Comparison of ENCODE assay signal across 12 mouse cellular contexts in genomic region chr12:13575605-13576600, GRCm38 (mm10).
DNase-seq lines count a peak whose midpoint lies in the region; TF ChIP-seq lines count a peak whose summit lies in the region.
"Had no signal": no experiment of that assay in that cellular context is flagged by ENCODE, and none has a peak within 500 bp of the region (broad histone marks: within the 10 kb centered on the region; RNA-seq: fewer than 3 reads in every experiment).

No protein-coding gene starts in this region.

- no peak for TF ChIP-seq CTCF in embryonic fibroblast, embryonic 13.5 days (IDR thresholded peaks at IDR 0.05; ENCODE audit: borderline replicate concordance, insufficient read depth, low read length)

- H3K9me3 ChIP-seq in heart, embryonic 10.5 days = no peaks in the 10 kb centered on the region
- H3K9me3 ChIP-seq: lung, embryonic 15.5 days had no signal

- H3K27ac ChIP-seq in heart, embryonic 10.5 days = peak overlapping the region; percentile 56; the same call in 1 of the 2 replicates
- peak overlapping the region; percentile 21; the same call in 1 of the 2 replicates for H3K27ac ChIP-seq in embryonic fibroblast, embryonic 13.5 days (ENCODE audit: insufficient read depth, low read length)
- H3K27ac ChIP-seq: lung, embryonic 15.5 days had no signal

- H3K4me3 ChIP-seq in heart, embryonic 10.5 days = no peak overlapping the region
- no peak overlapping the region for H3K4me3 ChIP-seq in embryonic fibroblast, embryonic 13.5 days (ENCODE audit: insufficient read depth, low read length)
- H3K4me3 ChIP-seq: lung, embryonic 15.5 days; myocyte had no signal

- WGBS in heart, embryonic 10.5 days = 82% methylated on average over 5 of the region's 5 CpGs

- H3K4me1 ChIP-seq in heart, embryonic 10.5 days = peaks cover 8% of the 10 kb centered on the region
- H3K4me1 ChIP-seq in embryonic fibroblast, embryonic 13.5 days (ENCODE audit: control insufficient read depth, insufficient read depth, low read length) = peaks cover 8% of the 10 kb centered on the region; the same call in 1 of the 2 replicates
- H3K4me1 ChIP-seq: lung, embryonic 15.5 days had no signal

- no peak for TF ChIP-seq POLR2A in embryonic fibroblast, embryonic 13.5 days (IDR thresholded peaks at IDR 0.05; ENCODE audit: low read depth, low read length)

- no peaks in the 10 kb centered on the region for H3K27me3 ChIP-seq in heart, embryonic 10.5 days (ENCODE audit: insufficient read depth, poor library complexity, severe bottlenecking)
- H3K27me3 ChIP-seq: lung, embryonic 15.5 days had no signal

- no peaks in the 10 kb centered on the region for H3K36me3 ChIP-seq in heart, embryonic 10.5 days
- H3K36me3 ChIP-seq: lung, embryonic 15.5 days had no signal

- DNase-seq in heart, embryonic 10.5 days (ENCODE audit: low spot score) = peak; percentile 74
- DNase-seq in heart, postnatal 14 days = no peak
- peak; percentile 37 for DNase-seq in right cerebral cortex, adult 2 months (ENCODE audit: low spot score in 2 of 2)
- no peak for DNase-seq in right cerebral cortex, postnatal 14 days
- DNase-seq in testis, postnatal 14 days (ENCODE audit: low spot score) = no peak
- DNase-seq in kidney, postnatal 36 days = no peak
- no peak for DNase-seq in ovary, postnatal 36 days (ENCODE audit: low spot score)
- DNase-seq: cerebellum, postnatal 36 days; gastrocnemius, postnatal 14 days had no signal

- intact Hi-C loops in heart, postnatal 14 days (cut with DNase I) = no loop called here

Comparison
In these comparisons a context has a peak if more than half of its experiments do, and no peak if none do; other contexts are left out.
1. DNase-seq: peak in heart, embryonic 10.5 days (single experiment) and right cerebral cortex, adult 2 months (2 of 2); none in heart, postnatal 14 days (0 of 2), right cerebral cortex, postnatal 14 days (single experiment), testis, postnatal 14 days (single experiment), kidney, postnatal 36 days (0 of 2) and ovary, postnatal 36 days (single experiment).